Mouse (Mus musculus) kidney, postnatal 0 days (tissue): ENCODE results near the gene Scfd2. TPM values are rescaled to one million over a fixed set of nuclear protein-coding genes. Genes with fewer than 3 reads are reported as not detected.

Experiments used
- ATAC-seq: fragments of 200-750 bp; cut with Nextera tagmentation; replicated peaks from 2 replicates; pipeline ENCODE4 v1.8.0; 2017; ENCODE audit warnings: low read depth, moderate number of reproducible peaks, moderate TSS enrichment, moderate library complexity; ENCODE audit not compliant: low FRiP score
- DNase-seq: peaks from one replicate; pipeline ENCODE4 v3.0.0-alpha.2; 2016; ENCODE audit warnings: low spot score
- H3K27ac ChIP-seq: fragments of 300-500 bp; sonication (generic); 2 replicates; pipeline ENCODE4 v1.5.1; 2014; ENCODE audit warnings: mild to moderate bottlenecking
- H3K27me3 ChIP-seq: fragments of 300-500 bp; sonication (generic); 2 replicates; pipeline ENCODE4 v1.6.1; 2014; ENCODE audit warnings: low read length, mixed read lengths; ENCODE audit not compliant: insufficient read depth
- H3K36me3 ChIP-seq: fragments of 300-500 bp; sonication (generic); 2 replicates; pipeline ENCODE4 v1.6.1; 2014; ENCODE audit warnings: low read length, mixed read lengths; ENCODE audit not compliant: insufficient read depth
- H3K4me1 ChIP-seq: fragments of 300-500 bp; sonication (generic); replicated peaks from 2 replicates; pipeline ENCODE4 v1.6.1; 2014; ENCODE audit warnings: antibody characterized with exemption, low read length, mixed read lengths; ENCODE audit not compliant: insufficient read depth
- H3K4me2 ChIP-seq: fragments of 300-500 bp; sonication (generic); 2 replicates; pipeline ENCODE4 v1.6.1; 2014; ENCODE audit warnings: mild to moderate bottlenecking, low read length, moderate library complexity, mixed read lengths
- H3K4me3 ChIP-seq: fragments of 300-500 bp; sonication (generic); replicated peaks from 2 replicates; pipeline ENCODE4 v1.5.1; 2014; ENCODE audit warnings: low read depth, low read length
- H3K9ac ChIP-seq: fragments of 300-500 bp; sonication (generic); 2 replicates; pipeline ENCODE4 v1.6.1; 2014; ENCODE audit warnings: low read depth, low read length
- H3K9me3 ChIP-seq: fragments of 300-500 bp; sonication (generic); replicated peaks from 2 replicates; pipeline ENCODE4 v1.6.1; 2016; ENCODE audit warnings: low read length, inconsistent platforms, mixed read lengths
- CTCF ChIP-seq: IDR thresholded peaks from 2 replicates; pipeline ENCODE4 v1.5.1; 2016; ENCODE audit warnings: antibody characterized with exemption, low read depth, mild to moderate bottlenecking, moderate library complexity
- WGBS: fragments of 180-500 bp; shearing (Covaris S2); extraction: QIAGEN DNeasy Blood & Tissue Kit; methylation state at CpG from one replicate; pipeline ENCODE4 v1.1.7; 2014; 5-methylcytosine and 5-hydroxymethylcytosine counted together
- polyA plus RNA-seq: library from polyadenylated mRNA; unstranded; fragments of >200 nt; fragmentation: Nextera tagmentation; extraction: Ambion mirVana; gene quantifications from 2 replicates; pipeline ENCODE4 v1.2.1, GENCODE M21; 2015

Gene Scfd2
- polyA plus RNA-seq, 1 experiment from 2014 or later = 16.8 TPM

DNA sequence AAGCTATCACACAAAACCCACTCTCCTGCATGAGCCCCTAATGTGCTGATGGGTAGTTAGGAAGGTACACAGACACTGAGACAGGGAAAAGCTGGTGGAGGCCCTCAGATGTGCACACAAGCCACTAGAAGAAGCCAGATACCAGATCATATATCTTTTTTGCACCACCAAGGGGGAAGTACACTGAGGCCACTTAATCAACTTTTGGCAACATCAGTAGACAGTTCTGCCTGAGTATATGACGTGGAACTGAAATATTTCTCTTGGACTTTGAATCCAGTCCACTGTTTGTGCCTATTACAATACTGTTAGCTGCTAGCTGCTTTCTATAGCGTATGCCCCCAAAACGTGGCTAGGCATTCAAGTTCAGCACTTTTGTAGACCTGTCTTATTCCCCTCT lies 229.2 kb downstream of the Scfd2 start:
- no peak overlapping the region for H3K9ac ChIP-seq
- no peaks in the 10 kb centered on the region for H3K27me3 ChIP-seq
- DNase-seq (peak; percentile 56), ATAC-seq (no peak)
- H3K27ac ChIP-seq = 0 out of 2 replicates have a peak overlapping the region, but pooled peaks have one; percentile 6
- H3K36me3 ChIP-seq = no peaks in the 10 kb centered on the region
- no peak overlapping the region for H3K4me2 ChIP-seq
- H3K4me1 ChIP-seq = no peaks in the 10 kb centered on the region; the same call in 1 of the 2 replicates
- WGBS = 38% methylated on average over 3 of the region's 3 CpGs
- TF ChIP-seq CTCF = no peak
- no peaks in the 10 kb centered on the region for H3K9me3 ChIP-seq
- no peak overlapping the region for H3K4me3 ChIP-seq

DNA sequence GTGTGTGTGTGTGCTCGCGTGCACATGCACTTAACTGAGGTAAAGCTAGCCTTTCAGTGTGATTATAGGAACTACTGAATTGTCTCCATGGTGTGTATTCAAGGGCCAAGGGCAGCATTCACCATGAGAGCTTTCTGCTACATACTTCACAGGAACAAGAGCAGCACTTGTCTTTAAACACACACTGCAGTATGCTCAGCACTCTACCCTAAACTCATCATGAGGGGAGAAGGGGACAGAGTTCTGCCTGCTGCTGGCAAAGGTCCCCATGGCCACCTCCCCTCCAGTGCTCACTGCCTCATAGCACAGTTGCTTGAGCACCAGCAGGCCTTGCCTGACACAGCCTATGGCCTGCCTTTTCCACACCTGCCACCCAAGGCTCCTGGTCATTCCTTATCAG lies 230.1 kb downstream of the Scfd2 start:
- H3K27ac ChIP-seq = peak overlapping the region; percentile 6; the same call in 1 of the 2 replicates
- no peak for TF ChIP-seq CTCF
- DNase-seq (no peak), ATAC-seq (no peak)
- no peaks in the 10 kb centered on the region; the same call in 1 of the 2 replicates for H3K4me1 ChIP-seq
- no peaks in the 10 kb centered on the region for H3K36me3 ChIP-seq
- H3K4me2 ChIP-seq = no peak overlapping the region
- H3K9me3 ChIP-seq = no peaks in the 10 kb centered on the region
- no peaks in the 10 kb centered on the region for H3K27me3 ChIP-seq
- no peak overlapping the region for H3K4me3 ChIP-seq
- WGBS = 87% methylated on average over 2 of the region's 2 CpGs
- no peak overlapping the region for H3K9ac ChIP-seq

DNA sequence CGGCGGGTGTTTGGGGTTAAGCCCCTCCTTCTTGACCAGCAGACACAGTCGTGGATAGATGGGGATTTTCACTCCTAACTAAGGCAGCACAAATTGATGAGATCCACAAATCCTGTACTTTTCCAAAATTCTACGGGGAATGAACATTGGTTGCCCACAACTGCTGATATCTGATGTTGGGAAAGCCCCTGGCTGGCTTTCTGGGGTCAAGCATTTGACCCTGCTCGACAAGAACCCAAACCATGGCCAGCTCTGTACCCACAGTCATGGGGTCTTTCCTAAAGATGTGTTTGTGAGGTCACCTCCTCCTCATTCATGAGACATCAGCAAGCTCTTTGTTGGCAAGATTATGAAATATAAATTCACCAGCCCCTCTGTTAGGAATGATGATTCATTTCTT lies 230.6 kb downstream of the Scfd2 start:
- 62% methylated on average over 5 of the region's 5 CpGs for WGBS
- Histone ChIP-seq H3K9me3 (no peaks in the 10 kb centered on the region), H3K27me3 (no peaks in the 10 kb centered on the region), H3K27ac (no peak overlapping the region), H3K4me3 (no peak overlapping the region), H3K36me3 (no peaks in the 10 kb centered on the region), H3K4me1 (no peaks in the 10 kb centered on the region; the same call in 1 of the 2 replicates), H3K4me2 (no peak overlapping the region), H3K9ac (no peak overlapping the region)
- no peak for TF ChIP-seq CTCF
- ATAC-seq (no peak), DNase-seq (no peak)

DNA sequence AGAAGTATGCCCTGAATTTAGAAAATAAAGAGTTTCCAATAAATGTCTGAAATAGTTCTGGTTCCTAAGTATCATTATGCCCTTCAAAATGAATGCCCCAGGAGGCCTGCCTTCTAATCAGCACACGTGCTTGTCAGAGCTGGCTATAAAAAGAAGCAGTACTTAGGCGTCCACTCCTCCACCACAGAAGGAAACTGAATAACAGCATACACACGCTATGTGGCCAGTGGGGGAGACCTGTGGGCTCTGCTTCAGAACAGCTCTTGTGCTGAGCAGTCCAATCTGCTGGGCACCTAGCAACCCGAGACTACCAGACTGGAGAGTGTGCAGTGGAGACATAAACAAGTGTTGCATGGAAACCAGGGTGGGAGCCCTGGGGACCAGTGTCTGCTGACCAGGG lies 231.4 kb downstream of the Scfd2 start:
- H3K4me2 ChIP-seq = no peak overlapping the region
- no peaks in the 10 kb centered on the region; the same call in 1 of the 2 replicates for H3K4me1 ChIP-seq
- no peak for ATAC-seq
- WGBS = 29% methylated on average over 4 of the region's 4 CpGs
- peak; percentile 39 for DNase-seq
- no peaks in the 10 kb centered on the region for H3K36me3 ChIP-seq
- TF ChIP-seq CTCF = no peak
- no peaks in the 10 kb centered on the region for H3K27me3 ChIP-seq
- H3K9me3 ChIP-seq = no peaks in the 10 kb centered on the region
- no peak overlapping the region for H3K27ac ChIP-seq
- no peak overlapping the region for H3K4me3 ChIP-seq
- H3K9ac ChIP-seq = no peak overlapping the region

DNA sequence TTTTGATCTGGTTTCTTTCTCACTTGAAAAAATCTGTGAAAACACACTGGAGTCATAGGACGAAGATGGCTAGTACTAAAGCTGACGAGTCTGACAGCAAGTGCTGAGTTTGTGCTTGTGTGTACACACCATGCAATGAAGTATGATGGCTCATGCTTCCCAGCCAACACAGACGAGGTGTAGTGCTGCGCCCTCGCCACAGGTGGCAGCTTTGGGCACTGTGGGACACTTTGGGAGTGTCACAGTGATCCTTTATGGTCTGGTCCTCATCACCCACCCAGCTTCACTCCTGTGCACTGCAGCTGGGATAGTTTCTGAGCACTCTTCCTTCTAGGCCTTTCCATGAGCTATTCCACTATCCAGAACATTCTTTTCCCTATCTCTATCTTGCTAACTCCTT lies 234.4 kb downstream of the Scfd2 start:
- H3K36me3 ChIP-seq = no peaks in the 10 kb centered on the region

DNA sequence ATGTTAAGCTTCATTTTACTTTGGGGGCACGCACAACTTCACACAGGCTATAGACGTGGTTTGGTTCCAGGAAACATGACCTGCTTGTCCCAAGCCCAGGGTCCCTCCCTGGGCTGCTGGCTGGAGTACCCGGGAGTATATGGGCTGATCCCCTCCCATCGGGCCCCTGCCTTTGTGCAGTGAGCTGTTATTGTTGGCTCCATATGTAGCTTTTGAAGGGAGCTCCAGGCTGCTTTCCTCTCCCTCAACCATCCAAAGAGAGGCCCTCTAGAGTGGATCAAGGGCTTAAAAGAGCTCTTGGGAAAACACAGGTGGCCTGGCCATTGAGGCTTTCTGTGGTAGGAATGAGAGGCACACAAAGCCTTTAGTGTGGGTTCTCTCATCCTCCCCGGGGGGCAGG lies 235.5 kb downstream of the Scfd2 start:
- no peak for TF ChIP-seq CTCF
- Histone ChIP-seq H3K4me1 (no peaks in the 10 kb centered on the region), H3K27me3 (no peaks in the 10 kb centered on the region), H3K9ac (no peak overlapping the region), H3K9me3 (no peaks in the 10 kb centered on the region), H3K4me3 (no peak overlapping the region), H3K36me3 (no peaks in the 10 kb centered on the region), H3K4me2 (no peak overlapping the region), H3K27ac (no peak overlapping the region)
- DNase-seq (peak; percentile 52), ATAC-seq (no peak)
- 37% methylated on average over 5 of the region's 5 CpGs for WGBS

More for the DNA sequence above, 234.4 kb downstream of the Scfd2 start:
- DNase-seq (no peak), ATAC-seq (no peak)
- no peak overlapping the region for H3K4me3 ChIP-seq
- TF ChIP-seq CTCF = peak; percentile 17; the same call in 1 of the 2 replicates
- no peak overlapping the region for H3K9ac ChIP-seq
- no peaks in the 10 kb centered on the region; the same call in 1 of the 2 replicates for H3K4me1 ChIP-seq
- H3K27ac ChIP-seq = no peak overlapping the region
- H3K4me2 ChIP-seq = no peak overlapping the region
- WGBS = 89% methylated on average over 5 of the region's 5 CpGs
- H3K9me3 ChIP-seq = no peaks in the 10 kb centered on the region
- H3K27me3 ChIP-seq = no peaks in the 10 kb centered on the region

DNA sequence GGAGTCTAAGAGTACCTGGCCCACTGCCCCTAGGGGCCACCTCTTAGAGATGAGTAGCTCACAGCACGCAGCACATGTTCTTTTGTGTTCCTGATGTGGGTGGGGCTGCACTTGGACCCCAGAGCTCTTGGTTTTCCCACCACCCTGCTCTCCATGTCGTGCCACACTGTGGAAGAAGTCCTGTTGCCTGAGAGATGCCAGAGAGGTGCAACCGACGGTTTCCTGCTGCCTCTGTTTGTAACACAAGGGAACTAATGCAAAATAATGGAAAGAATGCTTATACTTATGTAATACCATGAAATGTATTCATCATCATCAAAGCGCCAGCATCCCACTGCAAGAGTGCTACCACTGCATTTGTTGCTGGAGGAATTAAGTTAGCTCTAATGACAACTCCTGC lies 238.0 kb downstream of the Scfd2 start:
- no peak overlapping the region for H3K4me2 ChIP-seq
- DNase-seq (no peak), ATAC-seq (no peak)
- no peak overlapping the region for H3K4me3 ChIP-seq
- no peaks in the 10 kb centered on the region for H3K4me1 ChIP-seq
- no peak overlapping the region for H3K9ac ChIP-seq
- no peaks in the 10 kb centered on the region for H3K36me3 ChIP-seq
- H3K27me3 ChIP-seq = no peaks in the 10 kb centered on the region
- H3K27ac ChIP-seq = no peak overlapping the region
- TF ChIP-seq CTCF = no peak
- no peaks in the 10 kb centered on the region for H3K9me3 ChIP-seq
- 77% methylated on average over 5 of the region's 5 CpGs for WGBS
